Mouse (Mus musculus) stomach, postnatal 0 days (tissue): ENCODE measurements around the gene Shisa5. TPM values are rescaled to one million over a fixed set of nuclear protein-coding genes. Genes with fewer than 3 reads are reported as not detected.

Source experiments
- ATAC-seq: fragments of 200-750 bp; cut with Nextera tagmentation; 2 replicates; pipeline ENCODE4 v1.8.0; 2017; ENCODE audit not compliant: low FRiP score, low TSS enrichment
- DNase-seq: peaks from one replicate; pipeline ENCODE4 v3.0.0-alpha.2; 2016; ENCODE audit warnings: low spot score
- H3K27ac ChIP-seq: fragments of 300-500 bp; sonication (generic); replicated peaks from 2 replicates; pipeline ENCODE4 v1.5.1; 2014; ENCODE audit warnings: mild to moderate bottlenecking, control low read depth
- H3K27me3 ChIP-seq: fragments of 300-500 bp; sonication (generic); 2 replicates; pipeline ENCODE4 v1.6.1; 2014; ENCODE audit warnings: low read length; ENCODE audit not compliant: control insufficient read depth, insufficient read depth
- H3K36me3 ChIP-seq: fragments of 300-500 bp; sonication (generic); 2 replicates; pipeline ENCODE4 v1.6.1; 2014; ENCODE audit warnings: low read length, mixed read lengths; ENCODE audit not compliant: control insufficient read depth, insufficient read depth
- H3K4me1 ChIP-seq: fragments of 300-500 bp; sonication (generic); replicated peaks from 2 replicates; pipeline ENCODE4 v1.6.1; 2014; ENCODE audit warnings: antibody characterized with exemption; ENCODE audit not compliant: control insufficient read depth, insufficient read depth
- H3K4me2 ChIP-seq: fragments of 300-500 bp; sonication (generic); replicated peaks from 2 replicates; pipeline ENCODE4 v1.6.1; 2014; ENCODE audit warnings: low read depth, mild to moderate bottlenecking, control low read depth, moderate library complexity
- H3K4me3 ChIP-seq: fragments of 300-500 bp; sonication (generic); 2 replicates; pipeline ENCODE4 v1.5.1; 2014; ENCODE audit warnings: low read depth, low read length, control low read depth
- H3K9ac ChIP-seq: fragments of 300-500 bp; sonication (generic); 2 replicates; pipeline ENCODE4 v1.6.1; 2014; ENCODE audit warnings: mild to moderate bottlenecking, low read length, control low read depth, mixed read lengths
- H3K9me3 ChIP-seq: fragments of 300-500 bp; sonication (generic); 2 replicates; pipeline ENCODE4 v1.6.1; 2016; ENCODE audit warnings: low read length; ENCODE audit not compliant: control insufficient read depth
- CTCF ChIP-seq: IDR thresholded peaks from 2 replicates; pipeline ENCODE4 v1.5.1; 2016; ENCODE audit warnings: antibody characterized with exemption, low read depth, mild to moderate bottlenecking, moderate library complexity
- EP300 ChIP-seq: optimal IDR thresholded peaks from 2 replicates; pipeline ENCODE3; 2016; ENCODE audit warnings: antibody characterized with exemption
- WGBS: fragments of 180-500 bp; shearing (Covaris S2); extraction: QIAGEN DNeasy Blood & Tissue Kit; methylation state at CpG from one replicate; pipeline ENCODE4 v1.1.7; 2014; 5-methylcytosine and 5-hydroxymethylcytosine counted together
- polyA plus RNA-seq: library from polyadenylated mRNA; unstranded; fragments of >200 nt; fragmentation: Nextera tagmentation; extraction: Ambion mirVana; gene quantifications from 2 replicates; pipeline ENCODE4 v1.2.1, GENCODE M21; 2015

Gene Shisa5
- polyA plus RNA-seq, 1 experiment from 2014 or later = 168 TPM

- ATAC-seq = no peak
- no peak for DNase-seq
- Histone ChIP-seq H3K4me2 (no peak overlapping the region), H3K27ac (no peak overlapping the region), H3K9me3 (no peaks in the 10 kb centered on the region), H3K4me3 (no peak overlapping the region), H3K4me1 (peaks cover 5% of the 10 kb centered on the region; the same call in 1 of the 2 replicates), H3K9ac (no peak overlapping the region), H3K27me3 (no peaks in the 10 kb centered on the region), H3K36me3 (peaks cover 5% of the 10 kb centered on the region)
- 63% methylated on average over 7 of the region's 7 CpGs for WGBS
- TF ChIP-seq CTCF = no peak
Observed at GRCm38 (mm10) chr9:109103250-109103649, 64.9 kb downstream of the Shisa5 start.

- Histone ChIP-seq H3K27ac (no peak overlapping the region), H3K9ac (no peak overlapping the region), H3K4me2 (no peak overlapping the region), H3K4me1 (0 out of 2 replicates have a peak, but pooled peaks cover 2% of the 10 kb centered on the region), H3K27me3 (no peaks in the 10 kb centered on the region), H3K9me3 (no peaks in the 10 kb centered on the region), H3K4me3 (no peak overlapping the region), H3K36me3 (peaks cover 7% of the 10 kb centered on the region)
- TF ChIP-seq EP300 (no peak), CTCF (no peak)
- 76% methylated on average over 9 of the region's 9 CpGs for WGBS
- ATAC-seq (no peak), DNase-seq (no peak)
Observed at GRCm38 (mm10) chr9:109104083-109104482, 65.7 kb downstream of the Shisa5 start.

- no peak overlapping the region for H3K9ac ChIP-seq
- 51% methylated on average over 12 of the region's 12 CpGs for WGBS
Observed at GRCm38 (mm10) chr9:109105011-109105410, 66.6 kb downstream of the Shisa5 start.

GRCm38 (mm10) chr9:109105648-109106047, 67.3 kb downstream of the Shisa5 start:
- Histone ChIP-seq H3K9me3 (no peaks in the 10 kb centered on the region), H3K9ac (no peak overlapping the region), H3K4me2 (no peak overlapping the region), H3K36me3 (peaks cover 10% of the 10 kb centered on the region), H3K27ac (no peak overlapping the region), H3K4me1 (no peaks in the 10 kb centered on the region), H3K27me3 (no peaks in the 10 kb centered on the region), H3K4me3 (no peak overlapping the region)
- TF ChIP-seq EP300 (no peak), CTCF (no peak)
- ATAC-seq (no peak; the same call in none of the 2 replicates), DNase-seq (peak; percentile 61)
- 75% methylated on average over 12 of the region's 12 CpGs for WGBS

More at GRCm38 (mm10) chr9:109105011-109105410, 66.6 kb downstream of the Shisa5 start:
- ATAC-seq (peak; percentile 45), DNase-seq (peak; percentile 71)
- Histone ChIP-seq H3K4me1 (no peaks in the 10 kb centered on the region), H3K27me3 (no peaks in the 10 kb centered on the region), H3K9me3 (no peaks in the 10 kb centered on the region), H3K36me3 (peaks cover 7% of the 10 kb centered on the region), H3K4me2 (no peak overlapping the region), H3K4me3 (no peak overlapping the region), H3K27ac (no peak overlapping the region)
- TF ChIP-seq EP300 = no peak
- no peak for TF ChIP-seq CTCF

GRCm38 (mm10) chr9:109107341-109107740, 69.0 kb downstream of the Shisa5 start:
- no peaks in the 10 kb centered on the region for H3K4me1 ChIP-seq
- H3K4me3 ChIP-seq = no peak overlapping the region

More at GRCm38 (mm10) chr9:109107341-109107740, 69.0 kb downstream of the Shisa5 start:
- DNase-seq (no peak), ATAC-seq (no peak)
- no peak overlapping the region for H3K9ac ChIP-seq
- 62% methylated on average over 4 of the region's 6 CpGs for WGBS
- H3K27ac ChIP-seq = no peak overlapping the region
- no peak for TF ChIP-seq EP300
- TF ChIP-seq CTCF = no peak
- no peak overlapping the region for H3K4me2 ChIP-seq
- no peaks in the 10 kb centered on the region for H3K9me3 ChIP-seq
- peaks cover 14% of the 10 kb centered on the region for H3K36me3 ChIP-seq
- no peaks in the 10 kb centered on the region for H3K27me3 ChIP-seq

Other genes starting within 250 kb of the Shisa5 start
- 7.9 and 8.5 TPM in 2 replicates for gene Nckipsd, start 230.2 kb upstream of the Shisa5 start, polyA plus RNA-seq
- 0.15 and 0.22 TPM in 2 replicates for gene Celsr3, start 212.2 kb upstream of the Shisa5 start, polyA plus RNA-seq
- gene Slc26a6, start 185.3 kb upstream of the Shisa5 start, polyA plus RNA-seq = 8.0 and 8.2 TPM in 2 replicates
- 0.51 and 0.67 TPM in 2 replicates for gene Tmem89, start 123.9 kb upstream of the Shisa5 start, polyA plus RNA-seq
- gene Uqcrc1, start 101.9 kb upstream of the Shisa5 start, polyA plus RNA-seq = 476 and 497 TPM in 2 replicates
- 6.2 and 9.6 TPM in 2 replicates for gene Col7a1, start 85.0 kb upstream of the Shisa5 start, polyA plus RNA-seq
- gene Ucn2, start 52.6 kb upstream of the Shisa5 start, polyA plus RNA-seq = not detected in 2 replicates
- gene Pfkfb4, start 46.8 kb upstream of the Shisa5 start, polyA plus RNA-seq = 10.3 and 12.1 TPM in 2 replicates
- gene Trex1, start 21.2 kb downstream of the Shisa5 start, polyA plus RNA-seq = 13.3 and 15.8 TPM in 2 replicates
- 10.8 and 11.3 TPM in 2 replicates for gene Atrip, start 35.6 kb downstream of the Shisa5 start, polyA plus RNA-seq
- 8.9 and 9.9 TPM in 2 replicates for gene Ccdc51, start 43.9 kb downstream of the Shisa5 start, polyA plus RNA-seq
- gene Tma7, start 44.0 kb downstream of the Shisa5 start, polyA plus RNA-seq = 416 and 424 TPM in 2 replicates
- 3.0 and 3.7 TPM in 2 replicates for gene Plxnb1, start 56.8 kb downstream of the Shisa5 start, polyA plus RNA-seq
- not detected in 2 replicates for gene Fbxw21, start 123.5 kb downstream of the Shisa5 start, polyA plus RNA-seq
- not detected in 2 replicates for gene Fbxw13, start 157.4 kb downstream of the Shisa5 start, polyA plus RNA-seq
- gene Fbxw20, start 196.2 kb downstream of the Shisa5 start, polyA plus RNA-seq = not detected in 2 replicates
- 0.10 TPM in 1 of 2 replicates, not detected in the other for gene Fbxw14, start 249.1 kb downstream of the Shisa5 start, polyA plus RNA-seq